Mouse (Mus musculus): ENCODE data around the gene Dmrt1. TPM values are rescaled to one million over a fixed set of nuclear protein-coding genes. Genes with fewer than 3 reads are reported as not detected.
A peak's percentile ranks its signal among the peaks of the same experiment; 100 is the strongest.
"Not testable (repeated sequence)": the region's sequence is repeated elsewhere in the genome, so short reads cannot be mapped to it uniquely, and the experiment has no call there.

The Dmrt1 gene
- polyA plus RNA-seq (2016; fragmentation: Nextera tagmentation; extraction: Ambion mirVana) = 0.39 and 0.55 TPM in 2 replicates

DNA sequence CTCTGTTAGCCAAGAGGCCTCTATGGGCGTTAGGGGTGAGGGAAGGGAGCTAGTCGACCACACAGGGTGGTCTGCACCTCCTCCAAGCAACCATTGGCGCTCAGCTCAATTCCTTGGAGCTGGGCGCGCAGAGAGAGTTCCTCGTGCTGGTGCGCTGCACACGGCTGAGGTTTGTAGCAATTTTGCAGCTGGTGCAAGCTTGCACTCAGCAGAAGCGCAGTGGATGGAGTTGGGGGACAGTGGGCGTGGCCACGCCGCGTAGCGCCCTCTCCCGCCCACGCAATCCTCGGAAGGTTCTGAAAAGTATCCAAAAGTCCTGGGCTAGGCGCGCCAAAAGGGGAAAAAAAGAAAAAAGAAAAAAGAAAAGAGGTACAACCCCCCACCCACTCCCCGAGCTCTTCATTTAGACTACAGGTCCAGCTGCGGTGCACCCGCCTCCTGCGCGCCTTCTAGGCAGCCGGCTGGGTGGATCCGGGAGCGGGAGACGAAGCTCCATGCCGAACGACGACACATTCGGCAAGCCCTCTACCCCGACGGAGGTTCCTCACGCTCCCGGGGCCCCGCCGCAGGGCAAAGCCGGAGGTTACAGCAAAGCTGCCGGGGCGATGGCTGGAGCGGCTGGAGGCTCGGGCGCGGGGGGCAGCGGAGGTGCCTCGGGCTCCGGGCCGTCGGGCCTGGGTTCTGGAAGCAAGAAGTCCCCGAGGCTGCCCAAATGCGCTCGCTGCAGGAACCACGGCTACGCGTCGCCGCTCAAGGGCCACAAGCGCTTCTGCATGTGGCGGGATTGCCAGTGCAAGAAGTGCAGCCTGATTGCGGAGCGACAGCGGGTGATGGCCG, at the start of gene Dmrt1:
Gene Dmrt1, plus strand, starts transcription at position 259 of the 837 bp plus-strand sequence.
- peaks cover 3% of the 10 kb centered on the region; the same call in 1 of the 2 replicates for H3K9me3 ChIP-seq
- under 1% methylated on average over 63 of the region's 64 CpGs for WGBS
- no peaks in the 10 kb centered on the region for H3K36me3 ChIP-seq
- H3K27ac ChIP-seq = no peak within 1 kb of the TSS
- H3K4me2 ChIP-seq (replicated peaks) = peak within 1 kb of the TSS; percentile 42
- no peak within 1 kb of the TSS for H3K9ac ChIP-seq
- H3K4me3 ChIP-seq = peak within 1 kb of the TSS; percentile 31
- H3K27me3 ChIP-seq = peaks cover 77% of the 10 kb centered on the region
- ATAC-seq (ENCODE audit: insufficient number of reproducible peaks, insufficient read depth, low FRiP score, low TSS enrichment) = no peak
- H3K4me1 ChIP-seq = peaks cover 13% of the 10 kb centered on the region

DNA sequence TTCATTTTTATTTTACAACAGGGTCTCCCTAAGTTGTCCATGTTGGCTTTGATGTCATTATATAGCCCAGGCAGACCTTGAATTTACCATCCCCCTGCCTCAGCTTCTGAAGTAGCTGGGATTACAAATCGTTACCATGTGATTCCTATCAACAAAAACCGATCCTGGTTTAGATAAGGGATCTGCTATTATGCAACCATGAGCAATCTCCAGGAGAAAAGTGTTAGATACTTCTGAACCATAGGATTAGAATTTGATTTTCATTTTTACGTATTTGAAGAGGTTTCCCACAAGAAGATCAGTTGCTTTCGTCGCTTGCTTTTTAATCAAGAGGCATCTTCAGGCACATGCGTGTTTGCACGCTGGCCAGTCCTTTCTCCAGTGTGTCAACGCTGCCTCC, 44.7 kb upstream of the Dmrt1 start:
- Histone ChIP-seq H3K9ac (no peak overlapping the region), H3K4me2 (replicated peaks) (no peak overlapping the region), H3K27ac (no peak overlapping the region), H3K9me3 (no peaks in the 10 kb centered on the region), H3K4me3 (no peak overlapping the region), H3K4me1 (no peaks in the 10 kb centered on the region), H3K36me3 (no peaks in the 10 kb centered on the region), H3K27me3 (no peaks in the 10 kb centered on the region)
- 91% methylated on average over 8 of the region's 8 CpGs for WGBS
- no peak for ATAC-seq (ENCODE audit: insufficient number of reproducible peaks, insufficient read depth, low FRiP score, low TSS enrichment)

DNA sequence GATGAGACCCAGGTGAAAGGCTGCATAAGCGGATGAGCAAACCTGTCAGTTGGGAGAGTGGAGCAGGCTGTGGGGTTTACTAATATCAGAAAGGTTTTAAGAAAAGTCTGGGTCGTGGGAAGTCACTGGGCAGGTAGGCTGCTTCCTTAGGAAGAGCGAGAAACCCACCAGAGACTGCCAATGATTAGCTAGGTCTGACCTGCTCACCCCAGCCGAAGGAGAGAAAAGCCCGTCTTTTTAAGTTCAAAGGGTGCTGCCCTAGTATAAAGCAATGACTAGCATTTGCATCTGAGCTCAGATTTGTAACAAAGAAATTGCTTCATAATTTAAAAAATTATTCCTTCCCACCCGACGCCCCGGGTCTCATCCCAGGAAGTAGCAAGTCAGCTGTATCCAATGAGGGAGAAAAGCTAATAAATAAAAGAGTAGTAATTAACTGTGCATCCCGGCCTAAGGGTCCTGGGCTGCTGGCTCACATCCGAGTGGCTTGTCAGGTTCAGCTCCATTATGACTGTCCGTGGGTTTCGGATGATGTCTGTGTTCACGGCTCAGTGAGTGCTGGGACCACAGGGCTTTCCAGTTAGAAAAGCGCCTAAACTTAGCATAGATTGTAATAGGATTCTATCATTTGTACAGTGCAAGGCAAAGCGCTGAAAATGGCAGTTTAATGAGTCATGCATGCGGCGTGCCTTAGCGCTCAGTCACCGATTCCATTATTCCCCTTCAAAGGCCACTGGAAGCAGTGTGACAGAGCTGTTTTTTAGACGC, 43.7 kb upstream of the Dmrt1 start:
- Histone ChIP-seq H3K36me3 (no peaks in the 10 kb centered on the region), H3K4me2 (replicated peaks) (no peak overlapping the region), H3K4me3 (no peak overlapping the region), H3K27ac (no peak overlapping the region), H3K9me3 (no peaks in the 10 kb centered on the region), H3K27me3 (no peaks in the 10 kb centered on the region), H3K9ac (no peak overlapping the region), H3K4me1 (no peaks in the 10 kb centered on the region)
- no peak for ATAC-seq (ENCODE audit: insufficient number of reproducible peaks, insufficient read depth, low FRiP score, low TSS enrichment)
- WGBS = 65% methylated on average over 20 of the region's 20 CpGs

DNA sequence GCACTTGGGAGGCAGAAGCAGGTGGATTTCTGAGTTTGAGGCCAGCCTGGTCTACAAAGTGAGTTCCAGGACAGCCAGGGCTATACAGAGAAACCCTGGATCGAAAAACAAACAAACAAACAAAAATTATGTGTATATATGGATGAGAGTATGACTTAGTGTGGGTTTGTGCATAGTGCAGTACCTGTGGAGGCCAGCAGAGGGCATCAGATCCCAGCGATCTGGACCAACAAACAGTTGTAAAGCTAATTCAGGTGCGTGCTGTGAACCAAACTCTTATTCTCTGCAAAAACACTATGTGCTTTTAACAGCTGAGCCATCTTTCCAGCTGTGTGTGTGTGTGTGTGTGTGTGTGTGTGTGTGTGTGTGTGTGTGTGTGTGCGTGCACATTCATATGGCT, 29.6 kb upstream of the Dmrt1 start:
- not testable (repeated sequence) for H3K27me3 ChIP-seq; H3K9me3 ChIP-seq; H3K27ac ChIP-seq; H3K4me1 ChIP-seq; ATAC-seq (ENCODE audit: insufficient number of reproducible peaks, insufficient read depth, low FRiP score, low TSS enrichment); H3K4me2 ChIP-seq (replicated peaks); H3K4me3 ChIP-seq; H3K9ac ChIP-seq; H3K36me3 ChIP-seq
- 68% methylated on average over 4 of the region's 4 CpGs for WGBS

DNA sequence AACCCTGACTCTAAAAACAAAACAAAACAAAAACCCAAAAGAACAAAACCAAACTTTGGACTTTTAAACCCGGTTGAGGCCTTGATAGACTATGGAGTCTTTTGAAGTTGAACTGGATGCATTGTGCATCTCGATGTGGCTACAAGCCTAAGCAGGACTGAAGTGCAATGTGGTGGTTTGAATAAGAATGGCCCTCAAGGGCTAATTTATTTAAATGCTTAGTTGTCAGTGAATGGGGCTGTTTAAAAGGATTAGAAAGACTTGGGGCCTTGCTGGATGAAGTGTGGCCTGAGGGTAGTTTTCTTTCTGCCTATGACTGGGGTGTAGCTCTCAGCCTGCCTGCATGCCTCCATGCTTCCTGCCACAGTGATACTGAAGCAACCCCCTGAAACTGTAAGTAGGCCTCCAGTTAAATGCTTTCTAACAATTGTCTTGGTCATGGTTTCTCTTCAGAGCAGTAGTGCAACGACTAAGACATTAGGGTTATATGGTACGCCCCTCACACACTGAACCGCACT, 26.2 kb upstream of the Dmrt1 start:
- ATAC-seq (ENCODE audit: insufficient number of reproducible peaks, insufficient read depth, low FRiP score, low TSS enrichment) = no peak
- no peak overlapping the region for H3K27ac ChIP-seq
- no peaks in the 10 kb centered on the region for H3K4me1 ChIP-seq
- no peaks in the 10 kb centered on the region for H3K36me3 ChIP-seq
- 72% methylated on average over 5 of the region's 5 CpGs for WGBS
- H3K9ac ChIP-seq = no peak overlapping the region
- no peaks in the 10 kb centered on the region for H3K27me3 ChIP-seq
- no peaks in the 10 kb centered on the region for H3K9me3 ChIP-seq
- H3K4me3 ChIP-seq = no peak overlapping the region
- H3K4me2 ChIP-seq (replicated peaks) = no peak overlapping the region

DNA sequence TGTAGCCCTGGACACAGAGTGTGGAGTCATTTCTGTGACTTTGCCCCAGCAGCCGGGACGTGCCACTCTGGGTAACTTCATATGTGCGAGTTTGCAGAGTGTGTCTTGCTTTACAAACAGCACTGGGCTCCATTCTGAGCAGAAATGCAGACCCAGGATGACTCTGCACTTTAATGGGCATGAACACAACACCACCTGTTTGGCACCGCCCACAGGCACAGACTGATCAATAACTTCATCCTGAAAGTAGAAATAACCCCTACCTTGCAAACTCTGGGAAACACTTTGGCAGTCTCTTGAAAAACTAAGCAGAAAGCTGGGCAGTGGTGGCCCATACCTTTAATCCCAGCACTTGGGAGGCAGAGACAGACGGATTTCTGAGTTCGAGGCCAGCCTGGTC, 24.6 kb upstream of the Dmrt1 start:
- Histone ChIP-seq H3K9ac (no peak overlapping the region), H3K4me3 (no peak overlapping the region), H3K9me3 (no peaks in the 10 kb centered on the region), H3K4me2 (replicated peaks) (no peak overlapping the region), H3K4me1 (no peaks in the 10 kb centered on the region), H3K27me3 (peaks cover 2% of the 10 kb centered on the region), H3K27ac (no peak overlapping the region), H3K36me3 (no peaks in the 10 kb centered on the region)
- no peak for ATAC-seq (ENCODE audit: insufficient number of reproducible peaks, insufficient read depth, low FRiP score, low TSS enrichment)
- WGBS = 88% methylated on average over 6 of the region's 6 CpGs

DNA sequence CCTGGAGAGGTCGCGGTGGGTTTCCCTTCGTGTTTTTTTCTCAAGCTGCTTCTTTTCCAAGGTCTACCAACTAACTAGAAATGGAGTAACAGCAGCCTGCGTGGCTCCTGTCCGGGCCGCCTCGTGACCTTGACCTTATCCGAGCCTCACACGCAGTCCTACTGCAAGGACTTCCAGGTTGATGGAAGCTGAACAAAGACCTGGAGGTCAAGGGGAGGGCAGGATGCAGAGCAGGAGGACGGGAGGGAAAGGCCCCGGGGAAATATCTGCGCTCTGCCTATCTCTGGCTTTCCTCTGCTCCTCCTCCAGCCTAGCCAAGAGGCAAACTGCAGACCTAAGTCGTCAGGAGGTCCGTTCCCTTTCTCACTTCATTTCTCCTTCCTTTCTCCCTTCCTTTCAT, 18.9 kb upstream of the Dmrt1 start:
- Histone ChIP-seq H3K9me3 (no peaks in the 10 kb centered on the region), H3K4me3 (no peak overlapping the region), H3K4me2 (replicated peaks) (peak overlapping the region; percentile 33), H3K4me1 (peaks cover 13% of the 10 kb centered on the region; the same call in 1 of the 2 replicates), H3K27me3 (peaks cover 21% of the 10 kb centered on the region), H3K27ac (no peak overlapping the region), H3K9ac (no peak overlapping the region), H3K36me3 (no peaks in the 10 kb centered on the region)
- whole genome bisulfite sequencing = 14% methylated on average over 14 of the region's 14 CpGs
- no peak for ATAC-seq (ENCODE audit: insufficient number of reproducible peaks, insufficient read depth, low FRiP score, low TSS enrichment)

DNA sequence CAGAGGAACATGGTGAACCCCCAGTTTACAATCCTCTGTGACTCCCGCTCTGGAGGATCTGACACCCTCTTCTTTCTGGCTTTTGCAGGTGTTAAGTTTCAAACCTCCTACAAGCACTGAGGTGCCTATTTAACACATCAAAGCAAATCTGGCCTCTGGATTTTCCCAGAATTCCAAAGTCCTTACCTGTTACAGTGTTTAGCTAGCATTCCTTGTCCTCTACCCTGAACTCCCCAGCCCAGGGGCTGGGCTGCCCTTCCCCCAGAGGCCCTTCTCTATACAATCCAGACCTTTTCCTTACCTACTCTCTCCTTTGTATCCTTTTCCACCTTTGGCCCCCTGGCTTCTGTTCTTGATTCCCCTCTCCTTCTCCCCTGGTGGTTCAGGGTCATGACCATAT, 18.1 kb upstream of the Dmrt1 start:
- WGBS = 18% methylated on average over 1 of the region's 1 CpGs
- H3K4me1 ChIP-seq = peaks cover 13% of the 10 kb centered on the region; the same call in 1 of the 2 replicates
- H3K9me3 ChIP-seq = no peaks in the 10 kb centered on the region
- H3K27ac ChIP-seq = no peak overlapping the region
- no peak overlapping the region for H3K4me3 ChIP-seq
- peaks cover 21% of the 10 kb centered on the region for H3K27me3 ChIP-seq
- no peak overlapping the region for H3K9ac ChIP-seq
- ATAC-seq (ENCODE audit: insufficient number of reproducible peaks, insufficient read depth, low FRiP score, low TSS enrichment) = no peak
- H3K4me2 ChIP-seq (replicated peaks) = peak overlapping the region; percentile 33; the same call in 1 of the 2 replicates
- H3K36me3 ChIP-seq = no peaks in the 10 kb centered on the region

DNA sequence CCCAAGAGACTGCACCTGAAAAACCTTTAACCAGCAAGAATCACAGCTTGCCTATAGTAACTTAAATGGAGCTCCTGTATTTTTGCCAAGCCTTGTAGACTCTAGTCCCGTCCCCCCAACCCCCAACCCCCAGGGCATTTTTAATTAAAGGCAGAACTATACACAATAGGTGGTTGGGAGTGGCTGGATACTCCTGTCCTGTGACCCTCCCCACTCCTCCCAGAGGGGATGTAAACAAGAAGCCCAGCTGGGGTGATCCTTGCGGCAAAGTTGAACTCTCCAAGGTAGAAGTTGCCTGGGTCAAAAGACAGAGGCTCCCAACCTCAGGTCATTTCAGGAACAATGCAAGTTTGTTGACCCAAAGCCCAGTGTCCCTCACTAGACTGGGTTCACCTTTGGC, 16.9 kb upstream of the Dmrt1 start:
- H3K4me1 ChIP-seq = peaks cover 13% of the 10 kb centered on the region; the same call in 1 of the 2 replicates
- no peak overlapping the region for H3K4me3 ChIP-seq
- H3K36me3 ChIP-seq = no peaks in the 10 kb centered on the region
- no peak overlapping the region for H3K9ac ChIP-seq
- WGBS = 8% methylated on average over 2 of the region's 2 CpGs
- H3K9me3 ChIP-seq = no peaks in the 10 kb centered on the region
- H3K27me3 ChIP-seq = peaks cover 21% of the 10 kb centered on the region
- ATAC-seq (ENCODE audit: insufficient number of reproducible peaks, insufficient read depth, low FRiP score, low TSS enrichment) = no peak
- no peak overlapping the region for H3K4me2 ChIP-seq (replicated peaks)
- H3K27ac ChIP-seq = no peak overlapping the region

DNA sequence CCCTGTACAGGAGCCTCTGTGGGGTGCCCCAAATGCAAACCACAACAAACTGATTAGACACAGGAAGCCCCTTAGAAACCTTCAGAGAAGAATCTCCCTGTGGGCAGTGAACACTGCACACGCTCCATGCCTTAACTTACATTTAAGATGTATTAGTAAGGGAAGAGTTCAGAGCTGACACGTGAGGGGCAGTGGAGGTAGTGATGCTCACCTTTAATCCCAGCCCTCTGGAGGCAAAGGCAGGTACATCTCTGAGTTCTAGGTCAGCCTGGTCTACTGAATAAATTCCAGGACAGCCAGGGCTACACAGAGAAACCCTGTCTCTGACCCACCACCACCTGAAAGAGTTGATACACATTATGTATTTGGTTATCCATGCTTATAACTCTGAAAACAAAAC, 15.9 kb upstream of the Dmrt1 start:
- Histone ChIP-seq H3K36me3 (no peaks in the 10 kb centered on the region), H3K9me3 (no peaks in the 10 kb centered on the region), H3K4me3 (no peak overlapping the region), H3K27ac (no peak overlapping the region), H3K27me3 (peaks cover 21% of the 10 kb centered on the region), H3K9ac (no peak overlapping the region), H3K4me1 (peaks cover 13% of the 10 kb centered on the region; the same call in 1 of the 2 replicates), H3K4me2 (replicated peaks) (no peak overlapping the region)
- no peak for ATAC-seq (ENCODE audit: insufficient number of reproducible peaks, insufficient read depth, low FRiP score, low TSS enrichment)
- 37% methylated on average over 2 of the region's 2 CpGs for WGBS

DNA sequence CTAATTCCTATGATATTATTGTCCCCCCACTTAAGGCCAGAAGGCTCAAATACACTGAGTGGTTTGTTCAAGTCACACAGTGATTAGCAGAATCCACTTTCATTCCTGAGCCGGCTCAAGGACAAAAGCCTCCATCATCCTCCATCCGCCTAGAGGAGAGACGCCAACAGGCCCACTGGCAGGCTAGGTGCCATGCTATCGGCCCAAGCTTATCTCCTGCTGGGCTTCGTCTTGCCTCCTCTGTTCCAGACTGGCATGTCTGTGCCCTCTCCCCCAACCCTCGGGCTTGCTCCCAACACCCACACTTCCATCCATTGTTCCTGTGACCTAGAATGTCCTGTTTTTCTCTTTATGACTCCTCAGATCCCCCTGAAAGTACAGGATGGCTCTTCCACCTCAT, 8.0 kb upstream of the Dmrt1 start:
- ATAC-seq (ENCODE audit: insufficient number of reproducible peaks, insufficient read depth, low FRiP score, low TSS enrichment) = no peak
- Histone ChIP-seq H3K4me3 (no peak overlapping the region), H3K36me3 (no peaks in the 10 kb centered on the region), H3K27me3 (peaks cover 8% of the 10 kb centered on the region), H3K9ac (no peak overlapping the region), H3K9me3 (no peaks in the 10 kb centered on the region), H3K27ac (no peak overlapping the region), H3K4me2 (replicated peaks) (no peak overlapping the region), H3K4me1 (no peaks in the 10 kb centered on the region)
- WGBS = 74% methylated on average over 6 of the region's 6 CpGs

Data from embryonic facial prominence, embryonic 12.5 days (tissue).